In genomic region chr13:24976384-24976783, GRCm38 (mm10) we compare ENCODE assay signal across 22 mouse cellular contexts. TPM values are rescaled to one million over a fixed set of nuclear protein-coding genes. Genes with fewer than 3 reads are reported as not detected.
DNase-seq lines count a peak whose midpoint lies in the region; ATAC-seq and TF ChIP-seq lines count a peak whose summit lies in the region.
"Had no signal": no experiment of that assay in that cellular context is flagged by ENCODE, and none has a peak within 500 bp of the region (broad histone marks: within the 10 kb centered on the region; RNA-seq: fewer than 3 reads in every experiment).

No protein-coding gene starts in this region.

- H3K4me3 ChIP-seq in hindbrain, embryonic 15.5 days: no peak overlapping the region
- no peak overlapping the region for H3K4me3 ChIP-seq in hindbrain, embryonic 12.5 days
- no peak overlapping the region for H3K4me3 ChIP-seq in kidney, adult 2 months (ENCODE audit: insufficient read depth, low read depth, low read length)
- H3K4me3 ChIP-seq: erythroblast, embryonic 14.5 days; midbrain, embryonic 12.5 days; neural tube, embryonic 12.5 days had no signal

- 0 out of 2 replicates have a peak, but pooled peaks have one; percentile 54 for ATAC-seq in hindbrain, embryonic 15.5 days (ENCODE audit: low FRiP score, low read depth)
- no peak for ATAC-seq in hindbrain, embryonic 12.5 days (ENCODE audit: low FRiP score)
- ATAC-seq in inflammation-experienced regulatory T-cells, adult 6 months: no peak
- ATAC-seq: intestine, postnatal 0 days had no signal

- no peak for TF ChIP-seq POLR2A in kidney, adult 2 months (IDR thresholded peaks at IDR 0.05; ENCODE audit: low read depth, low read length)

- H3K9ac ChIP-seq in hindbrain, embryonic 15.5 days: no peak overlapping the region
- no peak overlapping the region for H3K9ac ChIP-seq in hindbrain, embryonic 12.5 days
- H3K9ac ChIP-seq: liver, embryonic 14.5 days; midbrain, embryonic 12.5 days; neural tube, embryonic 12.5 days had no signal

- TF ChIP-seq CTCF in kidney, adult 2 months (conservative IDR thresholded peaks at IDR 0.05; ENCODE audit: insufficient read depth, insufficient read length, low read depth, low read length): no peak

- H3K36me3 ChIP-seq in hindbrain, embryonic 15.5 days: no peaks in the 10 kb centered on the region
- no peaks in the 10 kb centered on the region for H3K36me3 ChIP-seq in hindbrain, embryonic 12.5 days
- no peaks in the 10 kb centered on the region for H3K36me3 ChIP-seq in kidney, adult 2 months (ENCODE audit: control insufficient read depth, insufficient read depth, low read length)
- H3K36me3 ChIP-seq: G1E; midbrain, embryonic 12.5 days; neural tube, embryonic 12.5 days had no signal

- peak; percentile 38 to 55 for DNase-seq in right cerebral cortex, adult 2 months (ENCODE audit: low spot score in 2 of 2)
- DNase-seq in right cerebral cortex, postnatal 25 days: no peak
- DNase-seq in layer of hippocampus, adult 8-10 months (ENCODE audit: low spot score in 2 of 2): peak; percentile 59 to 60
- DNase-seq in kidney, adult 2 months: no peak
- DNase-seq in urinary bladder, postnatal 25 days (ENCODE audit: low spot score): no peak
- DNase-seq: adrenal gland, postnatal 36 days; cerebellum, adult 18-20 months; gastrocnemius, postnatal 10 days; heart, postnatal 14 days; kidney, postnatal 14 days; lung, postnatal 14 days; right cerebral cortex, adult 18-20 months; thymus, adult 18-20 months had no signal

- WGBS in hindbrain, embryonic 15.5 days: 44% methylated on average over 4 of the region's 4 CpGs
- WGBS in hindbrain, embryonic 12.5 days: 69% methylated on average over 4 of the region's 4 CpGs
- WGBS in kidney, adult 2 months: 81% methylated on average over 4 of the region's 4 CpGs

- no peaks in the 10 kb centered on the region for H3K9me3 ChIP-seq in hindbrain, embryonic 15.5 days
- H3K9me3 ChIP-seq in hindbrain, embryonic 12.5 days (replicated peaks): no peaks in the 10 kb centered on the region
- H3K9me3 ChIP-seq: G1E; midbrain, embryonic 12.5 days; neural tube, embryonic 12.5 days had no signal

- no peaks in the 10 kb centered on the region for H3K27me3 ChIP-seq in hindbrain, embryonic 15.5 days
- H3K27me3 ChIP-seq in hindbrain, embryonic 12.5 days: no peaks in the 10 kb centered on the region
- no peaks in the 10 kb centered on the region for H3K27me3 ChIP-seq in kidney, adult 2 months (replicated peaks; ENCODE audit: control insufficient read depth, insufficient read depth, low read length)
- H3K27me3 ChIP-seq: midbrain, embryonic 12.5 days; neural tube, embryonic 12.5 days had no signal

- H3K4me1 ChIP-seq in hindbrain, embryonic 15.5 days (replicated peaks): no peaks in the 10 kb centered on the region
- H3K4me1 ChIP-seq in hindbrain, embryonic 12.5 days: no peaks in the 10 kb centered on the region
- peaks cover 4% of the 10 kb centered on the region for H3K4me1 ChIP-seq in kidney, adult 2 months (ENCODE audit: control insufficient read depth, insufficient read depth, low read length)
- H3K4me1 ChIP-seq: midbrain, embryonic 12.5 days; neural tube, embryonic 12.5 days had no signal

- no peak overlapping the region for H3K27ac ChIP-seq in hindbrain, embryonic 15.5 days (replicated peaks)
- H3K27ac ChIP-seq in hindbrain, embryonic 12.5 days: no peak overlapping the region
- no peak overlapping the region for H3K27ac ChIP-seq in kidney, adult 2 months (ENCODE audit: insufficient read depth, low read depth, low read length)
- H3K27ac ChIP-seq: liver, embryonic 14.5 days; midbrain, embryonic 12.5 days; neural tube, embryonic 12.5 days had no signal

- H3K4me2 ChIP-seq in hindbrain, embryonic 15.5 days: no peak overlapping the region
- no peak overlapping the region for H3K4me2 ChIP-seq in hindbrain, embryonic 12.5 days (replicated peaks)
- H3K4me2 ChIP-seq: midbrain, embryonic 12.5 days; neural tube, embryonic 12.5 days had no signal

RNA-seq across cellular contexts. Expression of gene Gpld1, which starts 33.4 kb away (rescaled TPM):
- 2.3 and 3.2 TPM in 2 replicates for polyA plus RNA-seq in hindbrain, embryonic 15.5 days (2015; fragmentation: Nextera tagmentation; extraction: Ambion mirVana)
- polyA plus RNA-seq in hindbrain, embryonic 12.5 days (2016; fragmentation: Nextera tagmentation; extraction: Ambion mirVana): 1.0 and 2.3 TPM in 2 replicates
- total RNA-seq in layer of hippocampus, adult 8-10 months (2022): 10 to 100 TPM; 24.3 to 30.1 (median 27.6) TPM
- 1.3 and 1.7 TPM in 2 replicates for polyA plus RNA-seq in kidney, adult 2 months (2012; rRNA removed)
- polyA plus RNA-seq in inflammation-experienced regulatory T-cells, adult 6 months (2017; shearing (Covaris generic)): 1 to 10 TPM; 1.0 to 3.3 (median 1.9) TPM
- polyA plus RNA-seq: erythroblast, embryonic 14.5 days had no signal

RNA-seq across cellular contexts. Expression of gene Aldh5a1, which starts 38.9 kb away (rescaled TPM):
- 13.8 and 13.9 TPM in 2 replicates for polyA plus RNA-seq in hindbrain, embryonic 15.5 days (2015; fragmentation: Nextera tagmentation; extraction: Ambion mirVana)
- 8.9 and 9.3 TPM in 2 replicates for polyA plus RNA-seq in hindbrain, embryonic 12.5 days (2016; fragmentation: Nextera tagmentation; extraction: Ambion mirVana)
- 10 to 100 TPM; 59.8 to 71.7 (median 64.2) TPM for total RNA-seq in layer of hippocampus, adult 8-10 months (2022)
- polyA plus RNA-seq in kidney, adult 2 months (2012; rRNA removed): 16.5 and 17.6 TPM in 2 replicates
- under 1 TPM; 0.11 to 0.68 (median 0.57) TPM for polyA plus RNA-seq in inflammation-experienced regulatory T-cells, adult 6 months (2017; shearing (Covaris generic))
- polyA plus RNA-seq: erythroblast, embryonic 14.5 days; G1E had no signal

RNA-seq across cellular contexts. Expression of gene Mrs2, which starts 43.8 kb away (rescaled TPM):
- polyA plus RNA-seq in hindbrain, embryonic 15.5 days (2015; fragmentation: Nextera tagmentation; extraction: Ambion mirVana): 16.2 and 17.3 TPM in 2 replicates
- 26.1 and 31.9 TPM in 2 replicates for polyA plus RNA-seq in hindbrain, embryonic 12.5 days (2016; fragmentation: Nextera tagmentation; extraction: Ambion mirVana)
- 10 to 100 TPM; 47.9 to 75.3 (median 57.4) TPM for total RNA-seq in layer of hippocampus, adult 8-10 months (2022)
- polyA plus RNA-seq in kidney, adult 2 months (2012; rRNA removed): 23.9 and 27.3 TPM in 2 replicates
- polyA plus RNA-seq in inflammation-experienced regulatory T-cells, adult 6 months (2017; shearing (Covaris generic)): 1 to 10 TPM; 5.0 to 6.5 (median 5.5) TPM

Comparison
In these comparisons a context has a peak if more than half of its experiments do, and no peak if none do; other contexts are left out.
1. DNase-seq: peak in right cerebral cortex, adult 2 months (2 of 2) and layer of hippocampus, adult 8-10 months (2 of 2); none in right cerebral cortex, postnatal 25 days (single experiment), kidney, adult 2 months (single experiment) and urinary bladder, postnatal 25 days (single experiment).